Mouse (Mus musculus): ENCODE measurements around the gene Polr2a.

GRCm38 (mm10) chr11:69698574-69698973 is 59.9 kb downstream of the Polr2a start:
- peak; percentile 14 to 45 (median 30); a peak in 4 of 6 replicates for TF ChIP-seq CTCF (IDR thresholded peaks at IDR 0.05 in 2 of 3, conservative IDR thresholded peaks at IDR 0.05 in 1 of 3; ENCODE audit: control insufficient read depth in 1 of 3, insufficient read depth in 1 of 3, low read depth in 2 of 3, low read length in 3 of 3, poor library complexity in 1 of 3, severe bottlenecking in 1 of 3)
- no peak for TF ChIP-seq USF1 (IDR thresholded peaks at IDR 0.05; ENCODE audit: low read depth, low read length)
- TF ChIP-seq USF2 (IDR thresholded peaks at IDR 0.05; ENCODE audit: borderline replicate concordance in 1 of 2, insufficient read depth in 1 of 2, low read depth in 1 of 2, low read length in 2 of 2), result no peak
- TF ChIP-seq TBP (IDR thresholded peaks at IDR 0.05; ENCODE audit: low read depth, low read length), result no peak
- TF ChIP-seq MAZ (IDR thresholded peaks at IDR 0.05; ENCODE audit: low read depth, low read length), result no peak
- TF ChIP-seq EP300 (IDR thresholded peaks at IDR 0.05; ENCODE audit: low read depth in 1 of 2, low read length in 2 of 2), result no peak
- TF ChIP-seq RAD21 (IDR thresholded peaks at IDR 0.05; ENCODE audit: low read depth, low read length), result no peak
- TF ChIP-seq POLR2AphosphoS5 (IDR thresholded peaks at IDR 0.05; ENCODE audit: borderline replicate concordance, low read depth, low read length), result no peak
- no peak for TF ChIP-seq MAX (IDR thresholded peaks at IDR 0.05; ENCODE audit: low read length)
- TF ChIP-seq SMC3 (IDR thresholded peaks at IDR 0.05; ENCODE audit: low read depth, low read length), result no peak
- TF ChIP-seq NELFE (IDR thresholded peaks at IDR 0.05; ENCODE audit: low read depth, low read length), result no peak
- no peak for TF ChIP-seq KAT2A (conservative IDR thresholded peaks at IDR 0.05; ENCODE audit: low read depth, low read length)
- no peak for TF ChIP-seq HCFC1 (IDR thresholded peaks at IDR 0.05; ENCODE audit: low read depth, low read length)
